Mouse (Mus musculus): Measurements from ENCODE around the gene Abca7. TPM values are rescaled to one million over a fixed set of nuclear protein-coding genes. Genes with fewer than 3 reads are reported as not detected.

The Abca7 gene
- total RNA-seq, 2 experiments from 2014 or later = 20.2 to 20.3 TPM

Other genes starting within 250 kb of the Abca7 start
- 10 to 100 TPM; 51.1 to 58.0 TPM for gene Polrmt, start 249.9 kb upstream of the Abca7 start, total RNA-seq (2021)
- not detected for gene Fgf22, start 241.4 kb upstream of the Abca7 start, total RNA-seq (2021)
- 10 to 100 TPM; 53.0 to 55.2 TPM for gene Rnf126, start 229.5 kb upstream of the Abca7 start, total RNA-seq (2021)
- gene Fstl3, start 219.2 kb upstream of the Abca7 start, total RNA-seq (2021) = 10 to 100 TPM; 11.3 to 22.9 TPM
- gene Prss57, start 205.5 kb upstream of the Abca7 start, total RNA-seq (2021) = not detected
- 10 to 100 TPM; 75.4 to 93.7 TPM for gene Palm, start 202.9 kb upstream of the Abca7 start, total RNA-seq (2021)
- under 1 TPM in 1 of 2 experiments, not detected in 1; 0.43 TPM for gene Misp, start 175.5 kb upstream of the Abca7 start, total RNA-seq (2021)
- gene Ptbp1, start 142.1 kb upstream of the Abca7 start, total RNA-seq (2021) = 100 to 1,000 TPM; 257 to 299 TPM
- under 1 TPM; 0.50 to 0.56 TPM for gene Prtn3, start 122.0 kb upstream of the Abca7 start, total RNA-seq (2021)
- under 1 TPM; 0.16 to 0.50 TPM for gene Plppr3, start 121.9 kb upstream of the Abca7 start, total RNA-seq (2021)
- under 1 TPM; 0.30 to 0.33 TPM for gene Elane, start 110.2 kb upstream of the Abca7 start, total RNA-seq (2021)
- 1,000 to 10,000 TPM; 1,484 to 1,596 TPM for gene Cfd, start 105.6 kb upstream of the Abca7 start, total RNA-seq (2021)
- gene Med16, start 87.6 kb upstream of the Abca7 start, total RNA-seq (2021) = 10 to 100 TPM; 39.7 to 50.6 TPM
- not detected for gene Gm26602, start 85.6 kb upstream of the Abca7 start, total RNA-seq (2021)
- gene Kiss1r, start 79.5 kb upstream of the Abca7 start, total RNA-seq (2021) = 1 to 10 TPM; 1.2 to 1.3 TPM
- 100 to 1,000 TPM; 104 to 118 TPM for gene R3hdm4, start 75.3 kb upstream of the Abca7 start, total RNA-seq (2021)
- gene Arid3a, start 69.5 kb upstream of the Abca7 start, total RNA-seq (2021) = 1 to 10 TPM; 3.0 to 4.1 TPM
- 10 to 100 TPM; 37.8 to 48.9 TPM for gene Wdr18, start 36.3 kb upstream of the Abca7 start, total RNA-seq (2021)
- not detected for gene Grin3b, start 25.8 kb upstream of the Abca7 start, total RNA-seq (2021)
- 100 to 1,000 TPM; 144 to 146 TPM for gene Tmem259, start 12.2 kb upstream of the Abca7 start, total RNA-seq (2021)
- 10 to 100 TPM; 30.2 to 42.9 TPM for gene Cnn2, start 7.9 kb upstream of the Abca7 start, total RNA-seq (2021)
- 1 to 10 TPM; 4.5 to 5.4 TPM for gene Arhgap45, start 20.2 kb downstream of the Abca7 start, total RNA-seq (2021)
- 100 to 1,000 TPM in 1 of 2 experiments, 10 to 100 TPM in 1; 92.8 to 108 TPM for gene Polr2e, start 43.3 kb downstream of the Abca7 start, total RNA-seq (2021)
- gene Gpx4, start 50.7 kb downstream of the Abca7 start, total RNA-seq (2021) = 1,000 to 10,000 TPM; 1,198 to 1,301 TPM
- gene Sbno2, start 109.1 kb downstream of the Abca7 start, total RNA-seq (2021) = 10 to 100 TPM; 49.3 to 51.3 TPM
- 100 to 1,000 TPM; 146 to 149 TPM for gene Stk11, start 119.3 kb downstream of the Abca7 start, total RNA-seq (2021)
- 100 to 1,000 TPM; 561 to 735 TPM for gene Atp5d, start 142.1 kb downstream of the Abca7 start, total RNA-seq (2021)
- 100 to 1,000 TPM in 1 of 2 experiments, 10 to 100 TPM in 1; 57.5 to 205 TPM for gene Cbarp, start 144.3 kb downstream of the Abca7 start, total RNA-seq (2021)
- gene Midn, start 151.8 kb downstream of the Abca7 start, total RNA-seq (2021) = 100 to 1,000 TPM; 104 to 188 TPM
- 100 to 1,000 TPM in 1 of 2 experiments, 10 to 100 TPM in 1; 35.0 to 104 TPM for gene Cirbp, start 169.5 kb downstream of the Abca7 start, total RNA-seq (2021)
- 10 to 100 TPM; 16.8 to 19.1 TPM for gene 1600002K03Rik, start 176.4 kb downstream of the Abca7 start, total RNA-seq (2021)
- gene Efna2, start 183.0 kb downstream of the Abca7 start, total RNA-seq (2021) = 1 to 10 TPM; 2.4 to 3.2 TPM
- gene Mum1, start 229.9 kb downstream of the Abca7 start, total RNA-seq (2021) = 10 to 100 TPM; 20.4 to 21.2 TPM

All from adrenal gland, postnatal 36 days (tissue).